Mouse (Mus musculus) stomach, postnatal 0 days (tissue): ENCODE measurements at regions not wholly inside any gene's neighbourhood (a gene's known extent, or its start where the extent isn't known, plus 50 kb on each side); places are given as distances from the start of the nearest gene placed in this dataset.

Experiments
- CTCF ChIP-seq: IDR thresholded peaks from 2 replicates; pipeline ENCODE4 v1.5.1; 2016; ENCODE audit warnings: antibody characterized with exemption, low read depth, mild to moderate bottlenecking, moderate library complexity
- EP300 ChIP-seq: optimal IDR thresholded peaks from 2 replicates; pipeline ENCODE3; 2016; ENCODE audit warnings: antibody characterized with exemption

DNA sequence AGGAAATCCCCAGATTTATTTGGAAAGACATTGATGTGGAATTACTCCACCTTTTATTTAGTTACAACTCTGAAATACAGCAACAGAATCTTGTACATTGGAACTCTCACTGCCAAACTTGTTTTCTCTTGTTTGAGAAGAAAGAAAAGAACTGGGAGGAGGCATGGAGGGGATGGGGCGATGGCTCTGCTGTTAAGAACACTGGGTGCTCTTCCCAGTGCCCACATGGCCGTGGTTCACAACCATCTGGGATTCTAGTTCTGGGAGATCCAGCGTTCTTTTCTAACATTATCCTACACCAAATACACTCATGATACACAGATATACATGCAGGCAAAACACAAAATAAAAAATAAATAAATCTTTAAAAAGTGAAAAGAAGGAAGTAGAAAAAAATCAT is 267.6 kb downstream of the Olfr1505 start:
- no peak for TF ChIP-seq CTCF
- TF ChIP-seq EP300: no peak
